Mouse (Mus musculus) intestine, embryonic 14.5 days (tissue): ENCODE data around the gene Cnih3. TPM values are rescaled to one million over a fixed set of nuclear protein-coding genes. Genes with fewer than 3 reads are reported as not detected.

Experiments used
- ATAC-seq: fragments of 200-750 bp; cut with Nextera tagmentation; replicated peaks from 2 replicates; pipeline ENCODE4 v1.8.0; 2017; ENCODE audit warnings: low read depth, moderate number of reproducible peaks, moderate TSS enrichment, moderate library complexity; ENCODE audit not compliant: low FRiP score, low TSS enrichment
- DNase-seq: peaks from one replicate; pipeline ENCODE4 v3.0.0-alpha.2; 2018; ENCODE audit warnings: low spot score
- H3K27ac ChIP-seq: fragments of 300-500 bp; sonication (generic); 2 replicates; pipeline ENCODE4 v1.5.1; 2014; ENCODE audit warnings: low read depth, mild to moderate bottlenecking, control low read depth
- H3K27me3 ChIP-seq: fragments of 300-500 bp; sonication (generic); replicated peaks from 2 replicates; pipeline ENCODE4 v1.6.1; 2014; ENCODE audit warnings: low read length, control low read depth; ENCODE audit not compliant: control insufficient read depth, insufficient read depth
- H3K36me3 ChIP-seq: fragments of 300-500 bp; sonication (generic); 2 replicates; pipeline ENCODE4 v1.6.1; 2014; ENCODE audit warnings: low read length, control low read depth; ENCODE audit not compliant: control insufficient read depth, insufficient read depth
- H3K4me1 ChIP-seq: fragments of 300-500 bp; sonication (generic); replicated peaks from 2 replicates; pipeline ENCODE4 v1.6.1; 2014; ENCODE audit warnings: low read length, control low read depth, mixed read lengths; ENCODE audit not compliant: control insufficient read depth, insufficient read depth
- H3K4me2 ChIP-seq: fragments of 300-500 bp; sonication (generic); 2 replicates; pipeline ENCODE4 v1.6.1; 2014; ENCODE audit warnings: low read length
- H3K4me3 ChIP-seq: fragments of 300-500 bp; sonication (generic); 2 replicates; pipeline ENCODE4 v1.5.1; 2014; ENCODE audit warnings: low read depth, low read length, control low read depth, mixed read lengths
- H3K9ac ChIP-seq: fragments of 300-500 bp; sonication (generic); 2 replicates; pipeline ENCODE4 v1.6.1; 2014; ENCODE audit warnings: mild to moderate bottlenecking, low read length
- H3K9me3 ChIP-seq: fragments of 300-500 bp; sonication (generic); 2 replicates; pipeline ENCODE4 v1.6.1; 2016; ENCODE audit warnings: low read length, control low read depth; ENCODE audit not compliant: control insufficient read depth
- WGBS: fragments of 180-500 bp; shearing (Covaris S2); extraction: QIAGEN DNeasy Blood & Tissue Kit; methylation state at CpG from one replicate; pipeline ENCODE4 v1.1.7; 2014; 5-methylcytosine and 5-hydroxymethylcytosine counted together
- polyA plus RNA-seq: library from polyadenylated mRNA; unstranded; fragments of >200 nt; fragmentation: Nextera tagmentation; extraction: Ambion mirVana; gene quantifications from 2 replicates; pipeline ENCODE4 v1.2.1, GENCODE M21; 2014

The Cnih3 gene
- polyA plus RNA-seq, result 0.31 and 0.41 TPM in 2 replicates

DNA sequence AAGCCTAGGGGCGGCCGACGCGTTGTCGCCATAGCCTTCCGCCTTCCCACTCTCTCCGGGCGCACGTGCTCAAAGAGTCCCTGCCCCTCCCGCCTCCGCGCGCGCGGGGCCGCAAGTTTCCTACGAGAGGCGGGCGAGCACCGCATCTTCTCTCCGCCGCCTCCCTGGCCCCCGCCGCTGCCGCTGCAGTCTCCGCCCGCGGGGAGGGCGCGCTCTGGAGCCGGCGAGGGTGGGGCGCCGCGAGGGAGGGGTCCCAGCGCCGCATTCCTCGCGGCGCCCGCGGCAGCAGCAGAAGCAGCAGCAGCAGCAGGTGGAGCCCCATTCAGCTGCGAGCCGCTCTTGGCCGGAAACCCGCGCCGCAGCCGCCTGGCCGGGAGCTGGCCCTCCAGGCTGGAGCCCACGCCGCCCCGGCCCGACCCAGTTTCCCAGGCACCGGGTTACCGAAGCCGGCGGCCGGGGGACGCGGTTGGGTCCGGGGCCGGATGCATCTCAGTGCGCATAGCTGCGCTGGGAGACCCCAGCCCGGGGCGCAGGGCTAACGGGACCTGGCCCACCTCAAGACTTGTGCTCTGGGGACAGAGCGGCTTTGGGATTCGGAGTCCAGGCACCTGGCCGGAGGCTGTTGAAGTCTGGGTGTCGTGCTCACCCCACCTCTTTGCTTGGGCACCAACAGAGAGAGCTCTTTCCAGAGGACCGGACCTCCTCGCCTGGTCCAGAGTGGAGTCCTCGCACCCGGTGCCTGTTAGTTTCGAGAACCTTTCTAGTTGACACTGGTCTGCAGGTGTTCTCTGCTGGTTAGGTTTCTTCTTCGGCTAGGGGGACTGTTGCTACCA is at the start of gene Cnih3:
Cnih3 (plus strand) TSS at position 262 of the 833 bp plus-strand sequence.
- ATAC-seq, result peak; percentile 73
- H3K9ac ChIP-seq, result peak within 1 kb of the TSS; percentile 48
- H3K36me3 ChIP-seq, result no peaks in the 10 kb centered on the region
- no peaks in the 10 kb centered on the region for H3K9me3 ChIP-seq
- peak within 1 kb of the TSS; percentile 46 for H3K4me3 ChIP-seq
- peak; percentile 80 for DNase-seq
- under 1% methylated on average over 78 of the region's 78 CpGs for WGBS
- no peak within 1 kb of the TSS for H3K27ac ChIP-seq
- H3K27me3 ChIP-seq, result peaks cover 43% of the 10 kb centered on the region
- peak within 1 kb of the TSS; percentile 97 for H3K4me2 ChIP-seq
- peaks cover 11% of the 10 kb centered on the region; the same call in 1 of the 2 replicates for H3K4me1 ChIP-seq

DNA sequence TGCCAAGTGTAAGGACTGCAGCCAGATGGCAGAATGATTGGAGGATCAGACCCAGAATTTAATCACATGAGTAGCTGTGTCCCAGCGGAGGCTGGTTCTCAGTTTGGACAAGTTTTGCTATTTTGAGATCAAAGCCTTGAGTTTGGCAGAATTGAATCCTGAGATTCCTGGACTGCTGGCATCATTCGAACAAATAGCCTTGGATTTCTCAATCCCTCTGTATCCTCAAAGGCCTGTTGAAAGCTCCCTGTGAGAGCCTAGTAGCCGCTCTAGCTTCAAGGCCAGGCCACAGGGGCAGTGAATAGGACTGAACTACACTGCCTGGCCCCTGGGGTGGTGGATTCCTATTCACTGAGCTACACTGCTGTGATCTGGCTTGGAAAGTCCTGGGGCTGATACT is 44.4 kb upstream of the Cnih3 start:
- Histone ChIP-seq H3K4me1 (no peaks in the 10 kb centered on the region), H3K36me3 (no peaks in the 10 kb centered on the region), H3K27ac (no peak overlapping the region), H3K4me3 (no peak overlapping the region), H3K4me2 (no peak overlapping the region), H3K9me3 (no peaks in the 10 kb centered on the region), H3K9ac (no peak overlapping the region), H3K27me3 (no peaks in the 10 kb centered on the region)
- DNase-seq (peak; percentile 25), ATAC-seq (no peak)
- WGBS, result 76% methylated on average over 3 of the region's 3 CpGs

DNA sequence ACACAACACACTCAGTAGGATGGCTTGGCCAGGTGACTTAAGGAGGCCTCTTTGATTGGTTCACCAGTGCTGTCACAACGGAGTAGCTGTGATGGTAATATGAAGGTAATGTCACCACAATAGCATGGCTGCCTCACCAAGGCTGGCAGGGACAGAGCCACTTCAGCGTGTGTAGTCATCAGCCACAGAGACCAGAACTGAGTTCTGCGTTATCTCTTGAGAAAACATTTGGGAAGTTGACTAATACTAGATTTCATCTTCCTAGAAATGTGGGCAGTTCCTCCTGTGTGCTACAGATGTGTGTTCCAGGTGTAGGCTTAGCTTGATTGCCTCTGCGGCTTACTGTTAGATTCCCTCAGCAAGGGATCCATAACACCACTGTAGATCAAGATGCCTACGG is 41.7 kb upstream of the Cnih3 start:
- H3K4me2 ChIP-seq, result no peak overlapping the region
- no peaks in the 10 kb centered on the region for H3K36me3 ChIP-seq
- no peaks in the 10 kb centered on the region for H3K4me1 ChIP-seq
- H3K27ac ChIP-seq, result no peak overlapping the region
- H3K27me3 ChIP-seq, result no peaks in the 10 kb centered on the region
- 94% methylated on average over 5 of the region's 5 CpGs for WGBS
- ATAC-seq, result no peak
- H3K9me3 ChIP-seq, result no peaks in the 10 kb centered on the region
- peak; percentile 29 for DNase-seq
- H3K4me3 ChIP-seq, result no peak overlapping the region
- H3K9ac ChIP-seq, result no peak overlapping the region

- no peak overlapping the region for H3K4me3 ChIP-seq
- no peak for ATAC-seq
- DNase-seq, result no peak
Measured at GRCm38 (mm10) chr1:181312115-181313045, 40.0 kb upstream of the Cnih3 start.

DNA sequence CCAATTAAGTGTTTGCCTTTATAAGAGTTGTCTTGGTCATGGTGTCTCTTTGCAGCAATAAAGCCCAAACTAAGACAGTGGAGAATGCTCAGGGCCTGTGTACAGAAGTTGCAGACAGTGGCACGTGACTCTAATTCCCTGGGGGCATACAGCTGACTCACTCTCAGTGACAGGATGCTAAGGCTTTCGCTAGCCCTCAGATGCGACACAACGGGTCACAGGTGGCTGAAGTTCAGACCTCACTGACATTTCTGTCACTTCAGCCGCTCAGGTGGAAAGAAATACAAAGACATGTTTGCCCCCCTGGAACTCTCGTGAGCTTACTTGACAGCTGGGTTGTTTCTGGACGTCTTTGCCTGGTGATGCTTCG is 39.4 kb upstream of the Cnih3 start:
- Histone ChIP-seq H3K4me2 (no peak overlapping the region), H3K4me1 (no peaks in the 10 kb centered on the region), H3K4me3 (no peak overlapping the region), H3K27ac (no peak overlapping the region), H3K36me3 (no peaks in the 10 kb centered on the region), H3K27me3 (no peaks in the 10 kb centered on the region), H3K9me3 (no peaks in the 10 kb centered on the region), H3K9ac (no peak overlapping the region)
- DNase-seq, result no peak
- no peak for ATAC-seq
- WGBS, result 84% methylated on average over 8 of the region's 8 CpGs

More at GRCm38 (mm10) chr1:181312115-181313045, 40.0 kb upstream of the Cnih3 start:
- Histone ChIP-seq H3K9me3 (no peaks in the 10 kb centered on the region), H3K4me2 (no peak overlapping the region), H3K27me3 (no peaks in the 10 kb centered on the region), H3K36me3 (no peaks in the 10 kb centered on the region), H3K9ac (no peak overlapping the region), H3K27ac (no peak overlapping the region), H3K4me1 (no peaks in the 10 kb centered on the region)
- WGBS, result 93% methylated on average over 15 of the region's 15 CpGs

GRCm38 (mm10) chr1:181314301-181314700 is 38.1 kb upstream of the Cnih3 start:
- Histone ChIP-seq H3K9me3 (no peaks in the 10 kb centered on the region), H3K36me3 (no peaks in the 10 kb centered on the region), H3K9ac (no peak overlapping the region), H3K27ac (no peak overlapping the region), H3K4me3 (no peak overlapping the region), H3K27me3 (no peaks in the 10 kb centered on the region), H3K4me2 (no peak overlapping the region), H3K4me1 (no peaks in the 10 kb centered on the region)
- no peak for ATAC-seq
- WGBS, result 89% methylated on average over 10 of the region's 10 CpGs
- no peak for DNase-seq

DNA sequence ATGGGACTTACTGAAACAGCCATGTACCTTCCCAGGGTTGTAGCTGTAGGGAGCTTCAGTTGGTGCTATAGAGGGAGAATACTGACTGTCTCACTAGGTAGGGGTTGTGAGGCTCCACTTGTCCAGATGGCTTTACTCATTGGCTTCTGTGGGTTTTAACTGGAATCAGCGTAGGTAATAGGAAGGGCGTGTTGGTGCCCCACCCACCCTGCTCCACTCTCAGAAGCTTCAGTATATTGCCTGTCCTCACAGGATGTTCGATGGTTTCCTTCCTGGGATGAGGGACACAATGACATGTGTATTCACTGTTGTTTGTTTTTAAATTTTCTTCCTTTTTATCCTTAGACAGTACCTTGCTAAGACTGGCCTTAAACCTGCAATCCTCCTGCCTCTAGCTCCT is 37.1 kb upstream of the Cnih3 start:
- no peaks in the 10 kb centered on the region for H3K36me3 ChIP-seq
- H3K27me3 ChIP-seq, result no peaks in the 10 kb centered on the region
- DNase-seq, result no peak
- H3K4me2 ChIP-seq, result no peak overlapping the region
- H3K9me3 ChIP-seq, result no peaks in the 10 kb centered on the region
- H3K4me1 ChIP-seq, result no peaks in the 10 kb centered on the region
- no peak overlapping the region for H3K27ac ChIP-seq
- H3K9ac ChIP-seq, result no peak overlapping the region
- no peak for ATAC-seq
- 73% methylated on average over 3 of the region's 3 CpGs for WGBS
- no peak overlapping the region for H3K4me3 ChIP-seq

GRCm38 (mm10) chr1:181316571-181316970 is 35.9 kb upstream of the Cnih3 start:
- 79% methylated on average over 5 of the region's 5 CpGs for WGBS
- Histone ChIP-seq H3K27ac (no peak overlapping the region), H3K4me3 (no peak overlapping the region), H3K9ac (no peak overlapping the region), H3K27me3 (no peaks in the 10 kb centered on the region), H3K9me3 (no peaks in the 10 kb centered on the region), H3K4me1 (no peaks in the 10 kb centered on the region), H3K4me2 (no peak overlapping the region), H3K36me3 (no peaks in the 10 kb centered on the region)
- no peak for ATAC-seq
- no peak for DNase-seq
